In genomic region chr6:88901471-88901870, GRCm38 (mm10) we compare ENCODE assay signal across 8 mouse cellular contexts. TPM values are rescaled to one million over a fixed set of nuclear protein-coding genes. Genes with fewer than 3 reads are reported as not detected.
DNase-seq lines count a peak whose midpoint lies in the region; ATAC-seq lines count a peak whose summit lies in the region.

No protein-coding gene starts in this region.

- H3K27me3 ChIP-seq in kidney, embryonic 16.5 days (ENCODE audit: insufficient read depth, low read length) = no peaks in the 10 kb centered on the region
- H3K27me3 ChIP-seq in hindbrain, embryonic 15.5 days = no peaks in the 10 kb centered on the region

- H3K4me1 ChIP-seq in kidney, embryonic 16.5 days (ENCODE audit: insufficient read depth, low read length) = peaks cover 52% of the 10 kb centered on the region
- peaks cover 30% of the 10 kb centered on the region for H3K4me1 ChIP-seq in brown adipose tissue, adult 24 weeks (ENCODE audit: control insufficient read depth, insufficient read depth, insufficient read length, low read length)
- H3K4me1 ChIP-seq in hindbrain, embryonic 15.5 days (replicated peaks) = peaks cover 58% of the 10 kb centered on the region

- H3K27ac ChIP-seq in kidney, embryonic 16.5 days (ENCODE audit: low read length) = peak overlapping the region; percentile 85
- peak overlapping the region; percentile 48 for H3K27ac ChIP-seq in brown adipose tissue, adult 24 weeks (replicated peaks; ENCODE audit: low read depth, low read length)
- peak overlapping the region; percentile 81 for H3K27ac ChIP-seq in hindbrain, embryonic 15.5 days (replicated peaks)

- H3K9me3 ChIP-seq in kidney, embryonic 16.5 days (ENCODE audit: low read length) = no peaks in the 10 kb centered on the region
- no peaks in the 10 kb centered on the region for H3K9me3 ChIP-seq in hindbrain, embryonic 15.5 days

- peaks cover under 1% of the 10 kb centered on the region; the same call in 1 of the 2 replicates for H3K36me3 ChIP-seq in kidney, embryonic 16.5 days (ENCODE audit: insufficient read depth, low read length)
- H3K36me3 ChIP-seq in hindbrain, embryonic 15.5 days = no peaks in the 10 kb centered on the region

- peak overlapping the region; percentile 81 for H3K9ac ChIP-seq in kidney, embryonic 16.5 days (replicated peaks; ENCODE audit: low read length)
- H3K9ac ChIP-seq in hindbrain, embryonic 15.5 days = peak overlapping the region; percentile 81

- 5% methylated on average over 5 of the region's 5 CpGs for WGBS in kidney, embryonic 16.5 days
- 7% methylated on average over 5 of the region's 5 CpGs for WGBS in hindbrain, embryonic 15.5 days

- DNase-seq in kidney, postnatal 4 days = no peak
- DNase-seq in lung, postnatal 36 days = peak; percentile 52
- no peak for DNase-seq in adrenal gland, adult (ENCODE audit: inconsistent age in 2 of 2, low spot score in 1 of 2)
- DNase-seq in layer of hippocampus, adult 9-10 months (ENCODE audit: low spot score) = no peak
- DNase-seq in layer of hippocampus, postnatal 10 days (ENCODE audit: low spot score in 2 of 2) = no peak

- H3K4me3 ChIP-seq in kidney, embryonic 16.5 days (ENCODE audit: low read length) = peak overlapping the region; percentile 81
- peak overlapping the region; percentile 64 for H3K4me3 ChIP-seq in brown adipose tissue, adult 24 weeks (ENCODE audit: insufficient read depth, low read depth, low read length)
- peak overlapping the region; percentile 64 for H3K4me3 ChIP-seq in hindbrain, embryonic 15.5 days

- peak overlapping the region; percentile 95 for H3K4me2 ChIP-seq in kidney, embryonic 16.5 days (replicated peaks; ENCODE audit: low read depth, low read length)
- H3K4me2 ChIP-seq in hindbrain, embryonic 15.5 days = peak overlapping the region; percentile 99

- ATAC-seq in kidney, embryonic 16.5 days (ENCODE audit: low FRiP score, low TSS enrichment) = 0 out of 2 replicates have a peak, but pooled peaks have one; percentile 1
- peak; percentile 0; the same call in 1 of the 2 replicates for ATAC-seq in hindbrain, embryonic 15.5 days (ENCODE audit: low FRiP score, low read depth)

RNA-seq across cellular contexts. Expression of gene Tpra1, which starts 0.6 kb away (rescaled TPM):
- polyA plus RNA-seq in kidney, embryonic 16.5 days (2015; fragmentation: Nextera tagmentation; extraction: Ambion mirVana) = 95.5 and 98.8 TPM in 2 replicates
- 15.5 and 17.5 TPM in 2 replicates for polyA plus RNA-seq in brown adipose tissue, adult 24 weeks (2012; ENCODE audit: insufficient read depth, insufficient read length, missing spikeins)
- 81.7 and 94.2 TPM in 2 replicates for polyA plus RNA-seq in hindbrain, embryonic 15.5 days (2015; fragmentation: Nextera tagmentation; extraction: Ambion mirVana)
- total RNA-seq in layer of hippocampus, postnatal 10 days (2021) = 10 to 100 TPM; 38.8 to 47.5 TPM

RNA-seq across cellular contexts. Expression of gene Mcm2, which starts 2.9 kb away (rescaled TPM):
- 151 and 157 TPM in 2 replicates for polyA plus RNA-seq in kidney, embryonic 16.5 days (2015; fragmentation: Nextera tagmentation; extraction: Ambion mirVana)
- 1.7 and 1.8 TPM in 2 replicates for polyA plus RNA-seq in brown adipose tissue, adult 24 weeks (2012; ENCODE audit: insufficient read depth, insufficient read length, missing spikeins)
- 34.0 and 36.2 TPM in 2 replicates for polyA plus RNA-seq in hindbrain, embryonic 15.5 days (2015; fragmentation: Nextera tagmentation; extraction: Ambion mirVana)
- 1 to 10 TPM; 9.7 TPM for total RNA-seq in layer of hippocampus, postnatal 10 days (2021)

RNA-seq across cellular contexts. Expression of gene Podxl2, which starts 26.6 kb away (rescaled TPM):
- 43.0 and 48.9 TPM in 2 replicates for polyA plus RNA-seq in kidney, embryonic 16.5 days (2015; fragmentation: Nextera tagmentation; extraction: Ambion mirVana)
- 1.1 and 1.6 TPM in 2 replicates for polyA plus RNA-seq in brown adipose tissue, adult 24 weeks (2012; ENCODE audit: insufficient read depth, insufficient read length, missing spikeins)
- polyA plus RNA-seq in hindbrain, embryonic 15.5 days (2015; fragmentation: Nextera tagmentation; extraction: Ambion mirVana) = 584 and 747 TPM in 2 replicates
- total RNA-seq in layer of hippocampus, postnatal 10 days (2021) = 100 to 1,000 TPM; 308 to 330 TPM

RNA-seq across cellular contexts. Expression of gene Abtb1, which starts 59.7 kb away (rescaled TPM):
- 43.9 and 44.6 TPM in 2 replicates for polyA plus RNA-seq in kidney, embryonic 16.5 days (2015; fragmentation: Nextera tagmentation; extraction: Ambion mirVana)
- 8.6 and 12.6 TPM in 2 replicates for polyA plus RNA-seq in brown adipose tissue, adult 24 weeks (2012; ENCODE audit: insufficient read depth, insufficient read length, missing spikeins)
- 38.2 and 40.3 TPM in 2 replicates for polyA plus RNA-seq in hindbrain, embryonic 15.5 days (2015; fragmentation: Nextera tagmentation; extraction: Ambion mirVana)
- 10 to 100 TPM; 23.2 to 26.7 TPM for total RNA-seq in layer of hippocampus, postnatal 10 days (2021)

Comparison
In these comparisons a context has a peak if more than half of its experiments do, and no peak if none do; other contexts are left out.
1. RNA of gene Mcm2, which starts 2.9 kb away (polyA plus RNA-seq): 151 to 157 TPM in kidney, embryonic 16.5 days and 34.0 to 36.2 TPM in hindbrain, embryonic 15.5 days; 1.7 to 1.8 TPM in brown adipose tissue, adult 24 weeks; every median in the first group is over 10 times any median in the second.
2. RNA of gene Podxl2, which starts 26.6 kb away (polyA plus RNA-seq): 584 to 747 TPM in hindbrain, embryonic 15.5 days and 43.0 to 48.9 TPM in kidney, embryonic 16.5 days; 1.1 to 1.6 TPM in brown adipose tissue, adult 24 weeks; every median in the first group is over 10 times any median in the second.
3. Peak in every context shown above with its lines, with median percentiles within 50 percentile points of each other: H3K27ac ChIP-seq and H3K4me3 ChIP-seq.